9 mouse cellular contexts compared by ENCODE assay signal in genomic region chr4:137851484-137851883, GRCm38 (mm10). TPM values are rescaled to one million over a fixed set of nuclear protein-coding genes. Genes with fewer than 3 reads are reported as not detected.
DNase-seq lines count a peak whose midpoint lies in the region; ATAC-seq and TF ChIP-seq lines count a peak whose summit lies in the region.
"Had no signal": no experiment of that assay in that cellular context is flagged by ENCODE, and none has a peak within 500 bp of the region (broad histone marks: within the 10 kb centered on the region; RNA-seq: fewer than 3 reads in every experiment).

No protein-coding gene starts in this region.

- peak; percentile 88 for TF ChIP-seq CTCF in E14TG2a.4 (conservative IDR thresholded peaks at IDR 0.05; ENCODE audit: low read length)

- H3K27me3 ChIP-seq in E14TG2a.4 (ENCODE audit: insufficient read depth, low read length), result peaks cover 13% of the 10 kb centered on the region
- H3K27me3 ChIP-seq: limb, embryonic 15.5 days had no signal

- H3K9me3 ChIP-seq in E14TG2a.4 (ENCODE audit: low read length), result peaks cover 4% of the 10 kb centered on the region; the same call in 1 of the 2 replicates
- H3K9me3 ChIP-seq: limb, embryonic 15.5 days had no signal

- peak; percentile 46 to 59 for DNase-seq in layer of hippocampus, postnatal 10 days (ENCODE audit: low spot score in 2 of 2)
- no peak for DNase-seq in layer of hippocampus, postnatal 14 days (ENCODE audit: low spot score in 2 of 2)
- DNase-seq in ZHBTc4 (ENCODE audit: low read depth, low spot score), result peak; percentile 86
- peak; percentile 56 for DNase-seq in gastrocnemius, postnatal 10 days
- DNase-seq in lung, postnatal 14 days, result peak; percentile 77

- no peaks in the 10 kb centered on the region for H3K36me3 ChIP-seq in E14TG2a.4 (ENCODE audit: insufficient read depth, low read length)
- H3K36me3 ChIP-seq: limb, embryonic 15.5 days had no signal

- no peak overlapping the region for H3K4me3 ChIP-seq in E14TG2a.4 (replicated peaks; ENCODE audit: low read length)
- H3K4me3 ChIP-seq: limb, embryonic 15.5 days had no signal

- peaks cover 5% of the 10 kb centered on the region; the same call in 1 of the 2 replicates for H3K4me1 ChIP-seq in E14TG2a.4 (replicated peaks; ENCODE audit: low read depth, low read length)

- no peak for ATAC-seq in inflammation-experienced regulatory T-cells, adult 6 months
- no peak; the same call in 1 of the 2 replicates for ATAC-seq in granulocyte monocyte progenitor cell, adult 5-6 weeks (replicated peaks; ENCODE audit: poor library complexity, severe bottlenecking)

RNA-seq across cellular contexts. Expression of gene Ece1, which starts 10.6 kb away (rescaled TPM):
- total RNA-seq in layer of hippocampus, postnatal 10 days (2021), result 10 to 100 TPM; 55.7 to 67.8 TPM
- 10 to 100 TPM; 49.3 to 57.2 TPM for total RNA-seq in layer of hippocampus, postnatal 14 days (2021)
- 10 to 100 TPM; 51.8 to 53.6 TPM for total RNA-seq in gastrocnemius, postnatal 10 days (2021)
- 10 to 100 TPM; 18.2 to 32.0 (median 23.3) TPM for polyA plus RNA-seq in inflammation-experienced regulatory T-cells, adult 6 months (2017; shearing (Covaris generic))
- total RNA-seq in granulocyte monocyte progenitor cell, adult 5-6 weeks (2014; fragmentation: Nextera tagmentation), result 8.4 and 12.3 TPM in 2 replicates
- total RNA-seq in granulocyte monocyte progenitor cell, adult 5-6 weeks (2017), result 3.7 and 4.8 TPM in 2 replicates

RNA-seq across cellular contexts. Expression of gene Alpl, which starts 55.3 kb away (rescaled TPM):
- total RNA-seq in layer of hippocampus, postnatal 10 days (2021), result 1 to 10 TPM; 6.0 to 7.4 TPM
- total RNA-seq in layer of hippocampus, postnatal 14 days (2021), result 1 to 10 TPM; 5.3 to 5.6 TPM
- 10 to 100 TPM in 1 of 2 experiments, 1 to 10 TPM in 1; 2.7 to 20.8 TPM for total RNA-seq in gastrocnemius, postnatal 10 days (2021)
- 1 to 10 TPM in 2 of 3 experiments, under 1 TPM in 1; 0.43 to 1.4 (median 1.4) TPM for polyA plus RNA-seq in inflammation-experienced regulatory T-cells, adult 6 months (2017; shearing (Covaris generic))
- not detected in 2 replicates for total RNA-seq in granulocyte monocyte progenitor cell, adult 5-6 weeks (2014; fragmentation: Nextera tagmentation)
- not detected in 2 replicates for total RNA-seq in granulocyte monocyte progenitor cell, adult 5-6 weeks (2017)

Comparison
In these comparisons a context has a peak if more than half of its experiments do, and no peak if none do; other contexts are left out.
1. DNase-seq: peak in layer of hippocampus, postnatal 10 days (2 of 2), ZHBTc4 (single experiment), gastrocnemius, postnatal 10 days (single experiment) and lung, postnatal 14 days (single experiment); none in layer of hippocampus, postnatal 14 days (0 of 2).